Comparison of ENCODE assay signal across 31 mouse cellular contexts in the genomic region with DNA sequence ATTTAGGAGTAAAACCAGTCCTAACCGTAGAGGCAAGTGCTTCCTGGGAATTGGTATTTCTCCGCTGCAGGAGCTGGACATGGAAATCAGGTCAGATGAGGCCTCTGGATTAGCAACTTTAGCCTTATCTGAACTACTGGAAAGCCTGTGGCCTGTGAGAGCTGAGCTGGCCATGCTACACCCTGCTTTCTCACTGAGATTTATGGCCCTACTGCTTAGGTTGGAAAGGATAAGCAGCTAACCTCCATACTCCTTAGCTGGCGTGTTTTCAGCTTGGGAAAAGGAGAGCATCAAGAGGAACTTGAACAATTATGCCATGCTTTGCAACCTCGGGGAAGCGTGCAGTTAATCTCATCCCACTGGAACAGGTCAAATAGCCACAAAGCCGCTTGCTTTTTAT.
DNase-seq lines count a peak whose midpoint lies in the region.
"Had no signal": no experiment of that assay in that cellular context is flagged by ENCODE, and none has a peak within 500 bp of the region (broad histone marks: within the 10 kb centered on the region; RNA-seq: fewer than 3 reads in every experiment).

No protein-coding gene starts in this region.

- H3K9me3 ChIP-seq in embryonic facial prominence, embryonic 10.5 days, result no peaks in the 10 kb centered on the region
- H3K9me3 ChIP-seq: embryonic facial prominence, embryonic 13.5 days; forebrain, embryonic 10.5 days; forebrain, embryonic 15.5 days; G1E; heart, embryonic 12.5 days; hindbrain, embryonic 13.5 days; limb, embryonic 10.5 days; limb, embryonic 15.5 days; liver, embryonic 13.5 days; midbrain, embryonic 13.5 days had no signal

- H3K4me1 ChIP-seq in embryonic facial prominence, embryonic 10.5 days, result no peaks in the 10 kb centered on the region
- H3K4me1 ChIP-seq: embryonic facial prominence, embryonic 13.5 days; forebrain, embryonic 10.5 days; forebrain, embryonic 15.5 days; heart, embryonic 12.5 days; hindbrain, embryonic 13.5 days; limb, embryonic 10.5 days; limb, embryonic 15.5 days; liver, embryonic 13.5 days; megakaryocyte, embryonic 14.5 days; midbrain, embryonic 13.5 days had no signal

- H3K36me3 ChIP-seq in embryonic facial prominence, embryonic 10.5 days (replicated peaks), result no peaks in the 10 kb centered on the region
- H3K36me3 ChIP-seq: embryonic facial prominence, embryonic 13.5 days; forebrain, embryonic 10.5 days; forebrain, embryonic 15.5 days; G1E; heart, embryonic 12.5 days; hindbrain, embryonic 13.5 days; limb, embryonic 10.5 days; limb, embryonic 15.5 days; liver, embryonic 13.5 days; midbrain, embryonic 13.5 days had no signal

- H3K27ac ChIP-seq in embryonic facial prominence, embryonic 10.5 days (replicated peaks), result no peak overlapping the region
- H3K27ac ChIP-seq: embryonic facial prominence, embryonic 13.5 days; forebrain, embryonic 10.5 days; forebrain, embryonic 15.5 days; hindbrain, embryonic 13.5 days; limb, embryonic 10.5 days; limb, embryonic 15.5 days; liver, embryonic 13.5 days; midbrain, embryonic 13.5 days had no signal

- peak; percentile 6 for DNase-seq in heart, adult 8-10 months (ENCODE audit: low spot score)
- DNase-seq in heart, adult 11 months, result no peak
- DNase-seq in kidney, adult 9 months, result peak; percentile 11
- no peak for DNase-seq in kidney, postnatal 4 days
- peak; percentile 56 for DNase-seq in adipocyte (ENCODE audit: low spot score)
- peak; percentile 4 for DNase-seq in mesoderm, embryonic 11.5 days (ENCODE audit: low read depth, low spot score)
- DNase-seq in embryonic facial prominence, embryonic 10.5 days (ENCODE audit: low spot score), result no peak
- no peak for DNase-seq in layer of hippocampus, adult 9-11 months
- DNase-seq: adrenal gland, postnatal 14 days; cerebellum, adult 11-12 months; cerebellum, adult 9-11 months; embryo, embryonic 11 days; gastrocnemius, postnatal 25 days; heart, adult 18-20 months; heart, postnatal 4 days; liver, embryonic 13.5 days; lung, adult 18-20 months; lung, postnatal 4 days; right cerebral cortex, postnatal 25 days; thymus, adult 2 months; thymus, postnatal 36 days had no signal

- WGBS in embryonic facial prominence, embryonic 10.5 days, result 85% methylated on average over 6 of the region's 6 CpGs

- H3K4me3 ChIP-seq in embryonic facial prominence, embryonic 10.5 days, result no peak overlapping the region
- H3K4me3 ChIP-seq: embryonic facial prominence, embryonic 13.5 days; forebrain, embryonic 10.5 days; forebrain, embryonic 15.5 days; heart, embryonic 12.5 days; hindbrain, embryonic 13.5 days; limb, embryonic 10.5 days; limb, embryonic 15.5 days; liver, embryonic 13.5 days; megakaryocyte, embryonic 14.5 days; midbrain, embryonic 13.5 days had no signal

- H3K27me3 ChIP-seq in embryonic facial prominence, embryonic 10.5 days (replicated peaks; ENCODE audit: low read depth, poor library complexity, severe bottlenecking), result no peaks in the 10 kb centered on the region
- H3K27me3 ChIP-seq: embryonic facial prominence, embryonic 13.5 days; forebrain, embryonic 15.5 days; heart, embryonic 12.5 days; hindbrain, embryonic 13.5 days; limb, embryonic 15.5 days; liver, embryonic 13.5 days; megakaryocyte, embryonic 14.5 days; midbrain, embryonic 13.5 days had no signal

Comparison
In these comparisons a context has a peak if more than half of its experiments do, and no peak if none do; other contexts are left out.
1. DNase-seq: peak in heart, adult 8-10 months (single experiment), kidney, adult 9 months (single experiment), adipocyte (single experiment) and mesoderm, embryonic 11.5 days (single experiment); none in heart, adult 11 months (single experiment), kidney, postnatal 4 days (0 of 2), embryonic facial prominence, embryonic 10.5 days (single experiment) and layer of hippocampus, adult 9-11 months (single experiment).